Mouse (Mus musculus) A20 (cell line): ENCODE measurements around the gene Olfr876.
"Not testable (repeated sequence)": the region's sequence is repeated elsewhere in the genome, so short reads cannot be mapped to it uniquely, and the experiment has no call there.

Experiments used
- DNase-seq: peaks from one replicate; pipeline ENCODE4 v3.0.0-alpha.2; 2011; ENCODE audit warnings: low read depth, low spot score

Olfr876 gene

GRCm38 (mm10) chr9:37802731-37803130 lies at the start of gene Olfr876:
Gene Olfr876 (plus strand): TSS chr9:37803031.
- no peak for DNase-seq

- DNase-seq: no peak
Observed at GRCm38 (mm10) chr9:37761728-37762127, 41.1 kb upstream of the Olfr876 start.

- peak; percentile 2 for DNase-seq
Observed at GRCm38 (mm10) chr9:37762541-37762940, 40.3 kb upstream of the Olfr876 start.

GRCm38 (mm10) chr9:37770661-37771060 lies 32.2 kb upstream of the Olfr876 start:
- DNase-seq: no peak

GRCm38 (mm10) chr9:37771759-37772158 lies 31.1 kb upstream of the Olfr876 start, which contains the start of gene Olfr875:
Gene Olfr875 (plus strand): TSS chr9:37771857.
- no peak for DNase-seq

GRCm38 (mm10) chr9:37782766-37783260 lies 20.0 kb upstream of the Olfr876 start:
- DNase-seq: no peak

GRCm38 (mm10) chr9:37783394-37784387 lies 19.1 kb upstream of the Olfr876 start:
- DNase-seq: not testable (repeated sequence)

- DNase-seq: no peak
Observed at GRCm38 (mm10) chr9:37786411-37786810, 16.4 kb upstream of the Olfr876 start.

- DNase-seq: no peak
Observed at GRCm38 (mm10) chr9:37802055-37802454, 776 bp upstream of the Olfr876 start.

GRCm38 (mm10) chr9:37807235-37807634 lies 4.4 kb downstream of the Olfr876 start:
- no peak for DNase-seq

- no peak for DNase-seq
Observed at GRCm38 (mm10) chr9:37808456-37808855, 5.6 kb downstream of the Olfr876 start.

GRCm38 (mm10) chr9:37808976-37809375 lies 6.1 kb downstream of the Olfr876 start:
- DNase-seq: no peak

GRCm38 (mm10) chr9:37814696-37815095 lies 11.9 kb downstream of the Olfr876 start:
- DNase-seq: no peak

- no peak for DNase-seq
Observed at GRCm38 (mm10) chr9:37829881-37830280, 27.1 kb downstream of the Olfr876 start.

- DNase-seq: no peak
Observed at GRCm38 (mm10) chr9:37833341-37833740, 30.5 kb downstream of the Olfr876 start.

- no peak for DNase-seq
Observed at GRCm38 (mm10) chr9:37849267-37849666, 46.4 kb downstream of the Olfr876 start.

GRCm38 (mm10) chr9:37853969-37854368 lies 51.1 kb downstream of the Olfr876 start, which contains the start of gene Olfr877:
Gene Olfr877 (plus strand): TSS chr9:37854269.
- DNase-seq: no peak
